8 mouse cellular contexts compared by ENCODE assay signal in genomic region chr16:76680061-76680911, GRCm38 (mm10).
DNase-seq lines count a peak whose midpoint lies in the region; ATAC-seq and TF ChIP-seq lines count a peak whose summit lies in the region.

No protein-coding gene starts in this region.

- peak overlapping the region; percentile 49 for H3K9ac ChIP-seq in embryonic facial prominence, embryonic 13.5 days
- H3K9ac ChIP-seq in limb, embryonic 14.5 days (ENCODE audit: low read depth, low read length, severe bottlenecking): peak overlapping the region; percentile 14; the same call in 1 of the 2 replicates
- no peak overlapping the region for H3K9ac ChIP-seq in forebrain, embryonic 13.5 days

- no peaks in the 10 kb centered on the region for H3K27me3 ChIP-seq in embryonic facial prominence, embryonic 13.5 days
- no peaks in the 10 kb centered on the region for H3K27me3 ChIP-seq in limb, embryonic 14.5 days (ENCODE audit: control insufficient read depth, insufficient read depth, low read length)
- H3K27me3 ChIP-seq in forebrain, embryonic 13.5 days: no peaks in the 10 kb centered on the region

- DNase-seq in layer of hippocampus, adult 11-12 months (ENCODE audit: low spot score): peak; percentile 24
- DNase-seq in layer of hippocampus, postnatal 25 days (ENCODE audit: extremely low spot score in 1 of 2, low spot score in 1 of 2): no peak
- DNase-seq in hindlimb bud, embryonic 11.5 days (ENCODE audit: extremely low spot score, low read depth, low spot score): peak; percentile 16
- peak; percentile 66 for DNase-seq in limb, embryonic 14.5 days (ENCODE audit: low spot score)
- DNase-seq in naive thymus-derived CD4-positive, alpha-beta T cell, adult 2 months (ENCODE audit: low read depth): peak; percentile 79
- DNase-seq in thymus, postnatal 14 days: peak; percentile 50

- peaks cover 22% of the 10 kb centered on the region for H3K4me1 ChIP-seq in embryonic facial prominence, embryonic 13.5 days
- H3K4me1 ChIP-seq in limb, embryonic 14.5 days (ENCODE audit: control insufficient read depth, insufficient read depth, low read length): no peaks in the 10 kb centered on the region; the same call in 1 of the 2 replicates
- H3K4me1 ChIP-seq in forebrain, embryonic 13.5 days: no peaks in the 10 kb centered on the region

- no peaks in the 10 kb centered on the region for H3K36me3 ChIP-seq in embryonic facial prominence, embryonic 13.5 days
- no peaks in the 10 kb centered on the region for H3K36me3 ChIP-seq in limb, embryonic 14.5 days (ENCODE audit: control insufficient read depth, insufficient read depth, low read length)
- H3K36me3 ChIP-seq in forebrain, embryonic 13.5 days (ENCODE audit: poor library complexity, severe bottlenecking): no peaks in the 10 kb centered on the region

- peak overlapping the region; percentile 42 for H3K4me3 ChIP-seq in embryonic facial prominence, embryonic 13.5 days
- peak overlapping the region; percentile 27 for H3K4me3 ChIP-seq in limb, embryonic 14.5 days (replicated peaks; ENCODE audit: low read length)
- no peak overlapping the region for H3K4me3 ChIP-seq in forebrain, embryonic 13.5 days

- H3K27ac ChIP-seq in embryonic facial prominence, embryonic 13.5 days: peak overlapping the region; percentile 90
- peak overlapping the region; percentile 77 for H3K27ac ChIP-seq in limb, embryonic 14.5 days (replicated peaks; ENCODE audit: low read depth, low read length)
- no peak overlapping the region for H3K27ac ChIP-seq in forebrain, embryonic 13.5 days

- no peak for TF ChIP-seq POLR2A in limb, embryonic 14.5 days (IDR thresholded peaks at IDR 0.05; ENCODE audit: borderline replicate concordance, extremely low read depth, insufficient read depth, insufficient read length)

- ATAC-seq in embryonic facial prominence, embryonic 13.5 days (ENCODE audit: insufficient number of reproducible peaks, insufficient read depth, low FRiP score, low TSS enrichment, low read depth): peak; percentile 85
- ATAC-seq in limb, embryonic 14.5 days (ENCODE audit: low FRiP score, low read depth): peak; percentile 79; the same call in 1 of the 2 replicates
- ATAC-seq in forebrain, embryonic 13.5 days: no peak

- H3K9me3 ChIP-seq in embryonic facial prominence, embryonic 13.5 days: peaks cover 7% of the 10 kb centered on the region; the same call in 1 of the 2 replicates
- no peaks in the 10 kb centered on the region for H3K9me3 ChIP-seq in limb, embryonic 14.5 days (ENCODE audit: control insufficient read depth, low read length)
- 0 out of 2 replicates have a peak, but pooled peaks cover 9% of the 10 kb centered on the region for H3K9me3 ChIP-seq in forebrain, embryonic 13.5 days (replicated peaks)

- WGBS in embryonic facial prominence, embryonic 13.5 days: 15% methylated on average over 19 of the region's 19 CpGs
- WGBS in limb, embryonic 14.5 days: 27% methylated on average over 19 of the region's 19 CpGs
- WGBS in forebrain, embryonic 13.5 days: 85% methylated on average over 19 of the region's 19 CpGs

- H3K4me2 ChIP-seq in embryonic facial prominence, embryonic 13.5 days: peak overlapping the region; percentile 64
- H3K4me2 ChIP-seq in limb, embryonic 14.5 days (replicated peaks; ENCODE audit: low read depth, low read length, severe bottlenecking): peak overlapping the region; percentile 45
- no peak overlapping the region for H3K4me2 ChIP-seq in forebrain, embryonic 13.5 days

Comparison
In these comparisons a context has a peak if more than half of its experiments do, and no peak if none do; other contexts are left out.
1. DNase-seq: peak in layer of hippocampus, adult 11-12 months (single experiment), hindlimb bud, embryonic 11.5 days (single experiment), limb, embryonic 14.5 days (single experiment), naive thymus-derived CD4-positive, alpha-beta T cell, adult 2 months (single experiment) and thymus, postnatal 14 days (single experiment); none in layer of hippocampus, postnatal 25 days (0 of 2).